18 mouse cellular contexts compared by ENCODE assay signal in genomic region chr11:78126739-78127138, GRCm38 (mm10). TPM values are rescaled to one million over a fixed set of nuclear protein-coding genes. Genes with fewer than 3 reads are reported as not detected.
A peak's percentile ranks its signal among the peaks of the same experiment; 100 is the strongest.
DNase-seq lines count a peak whose midpoint lies in the region; ATAC-seq and TF ChIP-seq lines count a peak whose summit lies in the region.
"Had no signal": no experiment of that assay in that cellular context is flagged by ENCODE, and none has a peak within 500 bp of the region (broad histone marks: within the 10 kb centered on the region; RNA-seq: fewer than 3 reads in every experiment).

No protein-coding gene starts in this region.

- H3K27me3 ChIP-seq in limb, embryonic 12.5 days: no peaks in the 10 kb centered on the region
- H3K27me3 ChIP-seq in limb, embryonic 10.5 days (ENCODE audit: low read depth, poor library complexity, severe bottlenecking): no peaks in the 10 kb centered on the region
- no peaks in the 10 kb centered on the region for H3K27me3 ChIP-seq in liver, embryonic 12.5 days (replicated peaks)
- H3K27me3 ChIP-seq: hindbrain, embryonic 15.5 days; midbrain, embryonic 12.5 days had no signal

- 0 out of 2 replicates have a peak, but pooled peaks cover 7% of the 10 kb centered on the region for H3K36me3 ChIP-seq in limb, embryonic 12.5 days
- H3K36me3 ChIP-seq in limb, embryonic 10.5 days: peaks cover 24% of the 10 kb centered on the region
- H3K36me3 ChIP-seq in liver, embryonic 12.5 days: no peaks in the 10 kb centered on the region
- H3K36me3 ChIP-seq: hindbrain, embryonic 15.5 days; midbrain, embryonic 12.5 days had no signal

- no peak for TF ChIP-seq CTCF in bone marrow, adult 2 months (IDR thresholded peaks at IDR 0.05; ENCODE audit: control insufficient read depth, insufficient read depth, low read length)

- 0 out of 2 replicates have a peak overlapping the region, but pooled peaks have one; percentile 12 for H3K27ac ChIP-seq in limb, embryonic 12.5 days
- no peak overlapping the region for H3K27ac ChIP-seq in limb, embryonic 10.5 days
- peak overlapping the region; percentile 75; the same call in 1 of the 2 replicates for H3K27ac ChIP-seq in bone marrow, adult 2 months (ENCODE audit: control insufficient read depth, insufficient read depth, low read depth, low read length, poor library complexity)
- H3K27ac ChIP-seq in liver, embryonic 12.5 days: peak overlapping the region; percentile 45
- H3K27ac ChIP-seq: hindbrain, embryonic 15.5 days; midbrain, embryonic 12.5 days had no signal

- ATAC-seq in limb, embryonic 12.5 days (ENCODE audit: insufficient number of reproducible peaks, insufficient read depth, low FRiP score, low TSS enrichment, low read depth): no peak
- no peak for ATAC-seq in liver, embryonic 12.5 days
- peak; percentile 56; the same call in 1 of the 2 replicates for ATAC-seq in neutrophil, adult 5-6 weeks (ENCODE audit: extremely low read depth, insufficient number of reproducible peaks, low FRiP score, poor library complexity, severe bottlenecking)

- H3K9me3 ChIP-seq in limb, embryonic 12.5 days: no peaks in the 10 kb centered on the region
- H3K9me3 ChIP-seq in limb, embryonic 10.5 days (replicated peaks): no peaks in the 10 kb centered on the region
- no peaks in the 10 kb centered on the region for H3K9me3 ChIP-seq in liver, embryonic 12.5 days (replicated peaks)
- H3K9me3 ChIP-seq: hindbrain, embryonic 15.5 days; midbrain, embryonic 12.5 days had no signal

- 77% methylated on average over 4 of the region's 4 CpGs for WGBS in limb, embryonic 12.5 days
- WGBS in limb, embryonic 10.5 days: 86% methylated on average over 4 of the region's 4 CpGs
- 13% methylated on average over 4 of the region's 4 CpGs for WGBS in bone marrow, adult 2 months
- 40% methylated on average over 4 of the region's 4 CpGs for WGBS in liver, embryonic 12.5 days (ENCODE audit: insufficient replicate concordance)

- no peak overlapping the region for H3K4me2 ChIP-seq in limb, embryonic 12.5 days
- H3K4me2 ChIP-seq in liver, embryonic 12.5 days: no peak overlapping the region
- H3K4me2 ChIP-seq: hindbrain, embryonic 15.5 days; midbrain, embryonic 12.5 days had no signal

- no peak for DNase-seq in limb, embryonic 10.5 days (ENCODE audit: low spot score)
- no peak for DNase-seq in cerebellum, adult 11-12 months
- no peak for DNase-seq in layer of hippocampus, postnatal 36 days
- DNase-seq in adrenal gland, postnatal 36 days: no peak
- DNase-seq: adrenal gland, postnatal 14 days; cerebellum, adult 9-11 months; gastrocnemius, postnatal 36 days; kidney, adult 9 months; lung, postnatal 14 days; thymus, adult 2 months had no signal

- no peak overlapping the region for H3K9ac ChIP-seq in limb, embryonic 12.5 days (replicated peaks)
- H3K9ac ChIP-seq in liver, embryonic 12.5 days: no peak overlapping the region
- H3K9ac ChIP-seq: hindbrain, embryonic 15.5 days; midbrain, embryonic 12.5 days had no signal

- no peak overlapping the region for H3K4me3 ChIP-seq in limb, embryonic 12.5 days (replicated peaks)
- no peak overlapping the region for H3K4me3 ChIP-seq in limb, embryonic 10.5 days
- H3K4me3 ChIP-seq in bone marrow, adult 2 months (replicated peaks; ENCODE audit: control insufficient read depth, low read depth, low read length): no peak overlapping the region
- H3K4me3 ChIP-seq in liver, embryonic 12.5 days: no peak overlapping the region
- H3K4me3 ChIP-seq: erythroblast, embryonic 14.5 days; hindbrain, embryonic 15.5 days; midbrain, embryonic 12.5 days; myocyte had no signal

- peaks cover 12% of the 10 kb centered on the region for H3K4me1 ChIP-seq in limb, embryonic 12.5 days (replicated peaks)
- H3K4me1 ChIP-seq in limb, embryonic 10.5 days: no peaks in the 10 kb centered on the region
- H3K4me1 ChIP-seq in bone marrow, adult 2 months (ENCODE audit: control insufficient read depth, insufficient read depth, low read length): peaks cover 5% of the 10 kb centered on the region; the same call in 1 of the 2 replicates
- peaks cover 45% of the 10 kb centered on the region for H3K4me1 ChIP-seq in liver, embryonic 12.5 days

- no peak for TF ChIP-seq POLR2A in bone marrow, adult 2 months (IDR thresholded peaks at IDR 0.05; ENCODE audit: borderline replicate concordance, control insufficient read depth, low read depth, low read length)

RNA-seq across cellular contexts. Expression of gene Fam222b, which starts 32.3 kb away (rescaled TPM):
- 12.7 and 14.5 TPM in 2 replicates for polyA plus RNA-seq in limb, embryonic 12.5 days (2016; fragmentation: Nextera tagmentation; extraction: Ambion mirVana)
- 22.7 and 24.2 TPM in 2 replicates for polyA plus RNA-seq in limb, embryonic 10.5 days (2016; fragmentation: Nextera tagmentation; extraction: Ambion mirVana)
- 5.3 and 12.3 TPM in 2 replicates for polyA plus RNA-seq in bone marrow, adult 2 months (2011; ENCODE audit: insufficient read depth, insufficient read length, low replicate concordance, missing spikeins)
- polyA plus RNA-seq in liver, embryonic 12.5 days (2016; fragmentation: Nextera tagmentation; extraction: Ambion mirVana): 6.0 and 6.7 TPM in 2 replicates
- total RNA-seq in neutrophil, adult 5-6 weeks (2017): 9.5 and 9.6 TPM in 2 replicates
- total RNA-seq in layer of hippocampus, postnatal 36 days (2021): 10 to 100 TPM; 29.5 to 33.0 TPM
- total RNA-seq in adrenal gland, postnatal 36 days (2021): 10 to 100 TPM; 16.9 to 20.3 TPM

RNA-seq across cellular contexts. Expression of gene Traf4, which starts 38.6 kb away (rescaled TPM):
- 115 and 128 TPM in 2 replicates for polyA plus RNA-seq in limb, embryonic 12.5 days (2016; fragmentation: Nextera tagmentation; extraction: Ambion mirVana)
- 178 and 181 TPM in 2 replicates for polyA plus RNA-seq in limb, embryonic 10.5 days (2016; fragmentation: Nextera tagmentation; extraction: Ambion mirVana)
- 20.6 and 30.0 TPM in 2 replicates for polyA plus RNA-seq in bone marrow, adult 2 months (2011; ENCODE audit: insufficient read depth, insufficient read length, low replicate concordance, missing spikeins)
- polyA plus RNA-seq in liver, embryonic 12.5 days (2016; fragmentation: Nextera tagmentation; extraction: Ambion mirVana): 45.4 and 47.6 TPM in 2 replicates
- total RNA-seq in neutrophil, adult 5-6 weeks (2017): 9.9 and 12.5 TPM in 2 replicates
- total RNA-seq in layer of hippocampus, postnatal 36 days (2021): 10 to 100 TPM; 10.9 to 15.0 TPM
- 10 to 100 TPM; 24.8 to 38.0 TPM for total RNA-seq in adrenal gland, postnatal 36 days (2021)

RNA-seq across cellular contexts. Expression of gene Eral1, which starts 46.6 kb away (rescaled TPM):
- 39.2 and 41.0 TPM in 2 replicates for polyA plus RNA-seq in limb, embryonic 12.5 days (2016; fragmentation: Nextera tagmentation; extraction: Ambion mirVana)
- 43.4 and 45.4 TPM in 2 replicates for polyA plus RNA-seq in limb, embryonic 10.5 days (2016; fragmentation: Nextera tagmentation; extraction: Ambion mirVana)
- polyA plus RNA-seq in bone marrow, adult 2 months (2011; ENCODE audit: insufficient read depth, insufficient read length, low replicate concordance, missing spikeins): 9.8 and 16.3 TPM in 2 replicates
- polyA plus RNA-seq in liver, embryonic 12.5 days (2016; fragmentation: Nextera tagmentation; extraction: Ambion mirVana): 23.2 and 25.5 TPM in 2 replicates
- total RNA-seq in neutrophil, adult 5-6 weeks (2017): 12.8 and 14.9 TPM in 2 replicates
- total RNA-seq in layer of hippocampus, postnatal 36 days (2021): 10 to 100 TPM; 19.8 to 21.2 TPM
- total RNA-seq in adrenal gland, postnatal 36 days (2021): 10 to 100 TPM; 30.0 to 33.6 TPM

RNA-seq across cellular contexts. Expression of gene Nek8, which starts 49.7 kb away (rescaled TPM):
- 18.3 and 20.4 TPM in 2 replicates for polyA plus RNA-seq in limb, embryonic 12.5 days (2016; fragmentation: Nextera tagmentation; extraction: Ambion mirVana)
- polyA plus RNA-seq in limb, embryonic 10.5 days (2016; fragmentation: Nextera tagmentation; extraction: Ambion mirVana): 17.3 and 19.9 TPM in 2 replicates
- polyA plus RNA-seq in bone marrow, adult 2 months (2011; ENCODE audit: insufficient read depth, insufficient read length, low replicate concordance, missing spikeins): 10.4 and 17.8 TPM in 2 replicates
- polyA plus RNA-seq in liver, embryonic 12.5 days (2016; fragmentation: Nextera tagmentation; extraction: Ambion mirVana): 12.2 and 13.7 TPM in 2 replicates
- 14.1 and 16.1 TPM in 2 replicates for total RNA-seq in neutrophil, adult 5-6 weeks (2017)
- 1 to 10 TPM; 2.4 to 2.5 TPM for total RNA-seq in layer of hippocampus, postnatal 36 days (2021)
- 10 to 100 TPM; 10.5 to 11.3 TPM for total RNA-seq in adrenal gland, postnatal 36 days (2021)

RNA-seq across cellular contexts. Expression of gene Tlcd1, which starts 49.8 kb away (rescaled TPM):
- 11.6 and 11.9 TPM in 2 replicates for polyA plus RNA-seq in limb, embryonic 12.5 days (2016; fragmentation: Nextera tagmentation; extraction: Ambion mirVana)
- polyA plus RNA-seq in limb, embryonic 10.5 days (2016; fragmentation: Nextera tagmentation; extraction: Ambion mirVana): 10.0 and 13.1 TPM in 2 replicates
- polyA plus RNA-seq in bone marrow, adult 2 months (2011; ENCODE audit: insufficient read depth, insufficient read length, low replicate concordance, missing spikeins): 48.0 and 66.6 TPM in 2 replicates
- polyA plus RNA-seq in liver, embryonic 12.5 days (2016; fragmentation: Nextera tagmentation; extraction: Ambion mirVana): 62.6 and 67.1 TPM in 2 replicates
- 5.4 and 6.1 TPM in 2 replicates for total RNA-seq in neutrophil, adult 5-6 weeks (2017)
- 10 to 100 TPM; 22.3 to 24.0 TPM for total RNA-seq in layer of hippocampus, postnatal 36 days (2021)
- 10 to 100 TPM; 41.5 to 88.1 TPM for total RNA-seq in adrenal gland, postnatal 36 days (2021)
